Mouse (Mus musculus) intestine, embryonic 16.5 days (tissue): ENCODE measurements around the gene Pmel. TPM values are rescaled to one million over a fixed set of nuclear protein-coding genes. Genes with fewer than 3 reads are reported as not detected.
A peak's percentile ranks its signal among the peaks of the same experiment; 100 is the strongest.
"Not testable (repeated sequence)": the region's sequence is repeated elsewhere in the genome, so short reads cannot be mapped to it uniquely, and the experiment has no call there.

Experiments used
- ATAC-seq: fragments of 200-750 bp; cut with Nextera tagmentation; 2 replicates; pipeline ENCODE4 v1.8.0; 2017; ENCODE audit warnings: moderate TSS enrichment, moderate library complexity
- H3K27ac ChIP-seq: fragments of 300-500 bp; sonication (generic); 2 replicates; pipeline ENCODE4 v1.5.1; 2014; ENCODE audit warnings: mild to moderate bottlenecking, low read length
- H3K27me3 ChIP-seq: fragments of 300-500 bp; sonication (generic); replicated peaks from 2 replicates; pipeline ENCODE4 v1.6.1; 2014; ENCODE audit warnings: low read length, control low read depth, mixed read lengths; ENCODE audit not compliant: control insufficient read depth, insufficient read depth
- H3K36me3 ChIP-seq: fragments of 300-500 bp; sonication (generic); 2 replicates; pipeline ENCODE4 v1.6.1; 2014; ENCODE audit warnings: low read length, control low read depth; ENCODE audit not compliant: control insufficient read depth, insufficient read depth
- H3K4me1 ChIP-seq: fragments of 300-500 bp; sonication (generic); 2 replicates; pipeline ENCODE4 v1.6.1; 2014; ENCODE audit warnings: low read length, control low read depth, mixed read lengths; ENCODE audit not compliant: control insufficient read depth, insufficient read depth
- H3K4me2 ChIP-seq: fragments of 300-500 bp; sonication (generic); 2 replicates; pipeline ENCODE4 v1.6.1; 2014; ENCODE audit warnings: low read depth, low read length, control low read depth
- H3K4me3 ChIP-seq: fragments of 300-500 bp; sonication (generic); 2 replicates; pipeline ENCODE4 v1.5.1; 2014; ENCODE audit warnings: mild to moderate bottlenecking, low read length
- H3K9ac ChIP-seq: fragments of 300-500 bp; sonication (generic); 2 replicates; pipeline ENCODE4 v1.6.1; 2014; ENCODE audit warnings: low read depth, low read length
- H3K9me3 ChIP-seq: fragments of 300-500 bp; sonication (generic); 2 replicates; pipeline ENCODE4 v1.6.1; 2016; ENCODE audit warnings: low read length, control low read depth; ENCODE audit not compliant: control insufficient read depth
- WGBS: fragments of 180-500 bp; shearing (Covaris S2); extraction: QIAGEN DNeasy Blood & Tissue Kit; methylation state at CpG from one replicate; pipeline ENCODE4 v1.1.7; 2014; 5-methylcytosine and 5-hydroxymethylcytosine counted together
- polyA plus RNA-seq: library from polyadenylated mRNA; unstranded; fragments of >200 nt; fragmentation: Nextera tagmentation; extraction: Ambion mirVana; gene quantifications from 2 replicates; pipeline ENCODE4 v1.2.1, GENCODE M21; 2015

Pmel gene
- polyA plus RNA-seq, 1 experiment from 2014 or later = 1.5 TPM

DNA sequence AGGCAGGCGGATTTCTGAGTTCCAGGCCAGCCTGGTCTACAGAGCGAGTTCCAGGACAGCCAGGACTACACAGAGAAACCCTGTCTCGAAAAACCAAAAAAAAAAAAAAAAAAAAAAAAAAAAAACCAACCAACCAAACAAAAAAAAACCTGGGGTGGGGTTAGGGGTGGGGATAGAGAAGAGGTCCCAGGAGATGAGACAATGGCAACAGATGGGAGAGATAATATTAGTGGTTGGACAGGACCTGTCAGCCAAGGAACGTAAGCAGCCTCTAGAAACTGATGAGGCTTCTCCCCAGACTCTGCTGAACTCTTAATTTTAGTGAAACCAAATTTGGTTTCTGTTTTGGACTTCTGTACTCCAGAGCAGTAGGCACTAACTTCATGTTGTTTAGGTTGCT, 21.5 kb downstream of the Pmel start:
- H3K4me3 ChIP-seq, H3K4me2 ChIP-seq, H3K36me3 ChIP-seq, H3K4me1 ChIP-seq, H3K27ac ChIP-seq, H3K9ac ChIP-seq, H3K9me3 ChIP-seq, H3K27me3 ChIP-seq, ATAC-seq: not testable (repeated sequence)
- WGBS = 81% methylated on average over 3 of the region's 4 CpGs

DNA sequence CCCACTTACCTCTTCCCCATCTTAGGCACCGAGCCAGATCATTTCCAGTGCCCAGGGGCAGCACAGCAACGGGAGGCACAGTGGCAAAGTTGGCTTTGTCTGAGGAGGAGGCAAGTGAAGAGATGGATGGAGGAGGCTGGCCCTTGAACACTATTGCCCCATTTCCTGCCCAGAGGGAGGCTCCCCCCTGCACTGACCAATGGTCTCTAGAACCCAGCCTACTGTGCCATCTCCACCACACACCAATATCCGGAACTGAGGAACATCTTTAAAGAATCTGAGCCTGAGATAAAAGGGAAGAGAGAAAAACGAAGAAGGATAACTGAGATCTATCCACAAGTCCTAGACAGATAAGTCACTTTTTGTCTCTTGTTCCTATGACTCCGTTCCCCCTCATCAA, 24.1 kb downstream of the Pmel start:
- Histone ChIP-seq H3K4me1 (no peaks in the 10 kb centered on the region), H3K9ac (no peak overlapping the region), H3K36me3 (peaks cover 4% of the 10 kb centered on the region; the same call in 1 of the 2 replicates), H3K4me2 (no peak overlapping the region), H3K27ac (no peak overlapping the region), H3K4me3 (no peak overlapping the region), H3K9me3 (0 out of 2 replicates have a peak, but pooled peaks cover 3% of the 10 kb centered on the region), H3K27me3 (no peaks in the 10 kb centered on the region)
- 84% methylated on average over 5 of the region's 5 CpGs for WGBS
- no peak for ATAC-seq

DNA sequence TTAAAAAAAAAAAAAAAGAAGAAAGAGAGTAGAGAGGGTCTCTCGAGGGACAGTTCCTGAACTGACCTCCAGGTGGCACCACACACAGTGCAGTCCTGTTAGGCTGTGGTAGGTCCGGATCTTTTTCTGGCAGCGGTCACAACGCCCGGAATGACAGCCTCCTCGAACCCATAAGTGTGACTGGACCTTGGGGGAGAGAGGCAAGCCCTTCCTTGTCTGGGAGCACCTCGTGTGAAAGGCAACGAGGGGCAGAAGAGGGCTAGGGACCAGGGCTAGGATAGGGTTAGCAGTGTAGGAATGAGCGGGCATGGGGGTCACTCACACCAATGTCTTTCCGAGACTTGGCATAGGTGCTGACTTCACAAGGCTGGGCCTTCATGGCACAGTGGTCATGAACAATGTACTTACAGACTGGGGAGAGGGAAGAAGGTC, 27.0 kb downstream of the Pmel start:
- Histone ChIP-seq H3K9me3 (0 out of 2 replicates have a peak, but pooled peaks cover 4% of the 10 kb centered on the region), H3K4me2 (no peak overlapping the region), H3K4me1 (no peaks in the 10 kb centered on the region), H3K27me3 (no peaks in the 10 kb centered on the region), H3K4me3 (no peak overlapping the region), H3K9ac (no peak overlapping the region), H3K36me3 (peaks cover 11% of the 10 kb centered on the region; the same call in 1 of the 2 replicates), H3K27ac (no peak overlapping the region)
- 20% methylated on average over 10 of the region's 10 CpGs for WGBS
- peak; percentile 59 for ATAC-seq

DNA sequence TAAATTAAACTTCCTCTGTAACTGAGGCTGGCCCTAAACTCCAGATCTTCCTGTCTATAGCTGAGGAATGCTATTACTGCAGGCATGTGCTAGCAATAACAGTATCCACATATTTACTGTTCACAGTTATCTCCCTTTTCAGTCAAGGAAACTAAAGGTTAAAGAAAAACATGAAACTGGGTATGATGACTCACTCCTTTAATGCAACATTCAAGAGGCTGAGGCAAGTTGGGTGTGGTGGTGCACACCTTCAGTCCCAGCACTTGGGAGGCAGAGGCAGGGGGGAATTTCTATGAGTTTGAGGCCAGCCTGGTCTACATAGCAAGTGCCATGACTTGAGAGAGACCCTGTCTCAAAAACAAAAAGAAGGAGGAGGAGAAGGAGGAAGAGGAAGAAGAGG, 28.0 kb downstream of the Pmel start:
- Histone ChIP-seq H3K9ac (no peak overlapping the region), H3K9me3 (0 out of 2 replicates have a peak, but pooled peaks cover 4% of the 10 kb centered on the region), H3K27ac (no peak overlapping the region), H3K4me2 (no peak overlapping the region), H3K4me1 (no peaks in the 10 kb centered on the region), H3K4me3 (no peak overlapping the region), H3K27me3 (no peaks in the 10 kb centered on the region), H3K36me3 (peaks cover 11% of the 10 kb centered on the region; the same call in 1 of the 2 replicates)
- peak; percentile 67 for ATAC-seq

DNA sequence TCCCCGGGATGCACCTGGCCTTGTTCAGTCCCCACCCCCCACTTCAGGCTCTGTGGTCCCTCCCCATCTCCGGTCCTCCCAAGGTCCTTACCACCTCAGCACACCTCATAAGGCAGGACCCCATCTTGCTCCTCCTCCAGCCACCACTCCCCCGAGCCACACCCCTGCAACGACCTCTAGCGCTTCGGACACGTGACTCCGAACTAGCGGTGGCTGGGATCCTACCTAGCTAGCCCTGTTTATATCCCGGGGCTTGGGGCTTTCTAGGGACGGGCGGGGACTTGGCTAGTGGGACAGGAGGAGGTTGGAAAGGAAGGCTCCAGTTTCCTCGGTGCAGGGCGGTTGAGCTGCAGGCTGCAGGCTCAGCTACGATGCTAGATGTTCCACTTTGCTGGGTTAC, 33.4 kb downstream of the Pmel start:
- Histone ChIP-seq H3K9me3 (0 out of 2 replicates have a peak, but pooled peaks cover 4% of the 10 kb centered on the region), H3K27me3 (no peaks in the 10 kb centered on the region), H3K4me3 (peak overlapping the region; percentile 26; the same call in 1 of the 2 replicates), H3K9ac (peak overlapping the region; percentile 53; the same call in 1 of the 2 replicates), H3K4me2 (peak overlapping the region; percentile 44), H3K27ac (no peak overlapping the region), H3K4me1 (peaks cover 7% of the 10 kb centered on the region), H3K36me3 (peaks cover 11% of the 10 kb centered on the region; the same call in 1 of the 2 replicates)
- WGBS = 4% methylated on average over 15 of the region's 15 CpGs
- peak; percentile 63; the same call in 1 of the 2 replicates for ATAC-seq

DNA sequence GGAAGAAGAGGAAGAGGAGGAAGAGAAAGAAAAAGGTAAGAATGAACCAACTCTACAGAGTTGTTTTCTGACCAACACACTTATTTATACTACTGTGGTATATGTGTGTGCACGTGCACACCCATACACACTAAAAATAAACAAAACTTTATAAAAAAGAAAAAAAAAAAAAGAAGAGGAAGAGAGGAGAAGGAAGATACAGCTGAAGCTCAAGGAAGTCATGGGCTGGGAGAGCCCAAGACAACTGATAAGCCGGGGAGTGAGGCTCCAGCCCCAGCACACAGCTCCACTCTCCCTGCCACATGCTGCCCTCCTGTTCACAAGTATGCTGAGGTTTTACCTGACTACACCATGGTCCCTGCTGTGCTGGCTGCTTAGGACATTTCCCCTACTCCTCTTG, 36.3 kb downstream of the Pmel start:
- no peak overlapping the region for H3K4me2 ChIP-seq
- WGBS = 60% methylated on average over 2 of the region's 2 CpGs
- peaks cover 21% of the 10 kb centered on the region for H3K4me1 ChIP-seq
- ATAC-seq = no peak
- no peaks in the 10 kb centered on the region for H3K36me3 ChIP-seq
- no peaks in the 10 kb centered on the region for H3K9me3 ChIP-seq
- no peak overlapping the region for H3K27ac ChIP-seq
- H3K27me3 ChIP-seq = no peaks in the 10 kb centered on the region
- no peak overlapping the region for H3K4me3 ChIP-seq
- no peak overlapping the region for H3K9ac ChIP-seq

DNA sequence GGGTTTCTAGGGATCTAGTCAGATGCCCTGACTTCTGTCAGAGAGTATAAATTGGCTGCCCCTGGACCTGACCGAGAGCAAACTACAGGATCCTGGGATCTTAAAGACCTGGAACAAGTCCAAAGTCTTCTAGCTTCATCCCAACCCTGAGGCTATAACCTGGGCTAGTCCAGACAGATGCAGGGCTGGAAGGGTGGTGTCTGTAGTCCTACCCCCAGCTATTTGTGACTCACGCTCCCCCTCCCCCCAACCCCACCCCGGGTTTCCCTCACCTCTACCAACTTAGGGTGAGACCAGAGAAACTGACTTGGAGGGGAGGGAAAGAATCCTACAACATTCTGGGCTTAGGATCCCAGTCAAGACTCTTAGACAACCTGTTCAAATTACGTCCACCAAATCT, 38.6 kb downstream of the Pmel start:
- Histone ChIP-seq H3K27ac (no peak overlapping the region), H3K27me3 (no peaks in the 10 kb centered on the region), H3K9me3 (no peaks in the 10 kb centered on the region), H3K36me3 (no peaks in the 10 kb centered on the region), H3K4me2 (peak overlapping the region; percentile 94), H3K4me3 (peak overlapping the region; percentile 71; the same call in 1 of the 2 replicates), H3K9ac (no peak overlapping the region), H3K4me1 (peaks cover 19% of the 10 kb centered on the region)
- WGBS = 31% methylated on average over 4 of the region's 4 CpGs
- no peak for ATAC-seq

DNA sequence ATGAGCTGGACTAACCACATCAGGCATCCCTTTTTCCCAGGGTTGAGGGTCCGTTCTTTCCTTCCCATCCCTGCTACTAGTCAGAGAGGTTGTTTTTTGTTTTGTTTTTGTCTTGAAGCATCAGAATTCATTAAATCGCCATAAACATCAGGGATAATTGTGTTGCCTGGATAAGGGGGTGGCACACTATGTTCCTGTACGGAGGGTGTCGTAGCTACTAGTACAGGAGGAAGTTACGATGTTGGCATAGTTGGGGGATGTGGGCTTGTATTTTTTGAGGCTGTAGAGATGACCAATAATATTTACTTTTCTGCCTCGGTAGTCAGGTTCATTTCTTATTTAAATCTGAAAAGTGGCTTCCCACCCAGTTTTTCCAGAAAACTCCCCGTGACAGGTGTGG, 39.2 kb downstream of the Pmel start:
- 6% methylated on average over 7 of the region's 7 CpGs for WGBS
- no peak for ATAC-seq
- no peaks in the 10 kb centered on the region for H3K27me3 ChIP-seq
- H3K9ac ChIP-seq = peak overlapping the region; percentile 92
- no peaks in the 10 kb centered on the region for H3K9me3 ChIP-seq
- peak overlapping the region; percentile 94 for H3K4me2 ChIP-seq
- H3K36me3 ChIP-seq = no peaks in the 10 kb centered on the region
- peak overlapping the region; percentile 68; the same call in 1 of the 2 replicates for H3K27ac ChIP-seq
- peak overlapping the region; percentile 71 for H3K4me3 ChIP-seq
- peaks cover 18% of the 10 kb centered on the region for H3K4me1 ChIP-seq

DNA sequence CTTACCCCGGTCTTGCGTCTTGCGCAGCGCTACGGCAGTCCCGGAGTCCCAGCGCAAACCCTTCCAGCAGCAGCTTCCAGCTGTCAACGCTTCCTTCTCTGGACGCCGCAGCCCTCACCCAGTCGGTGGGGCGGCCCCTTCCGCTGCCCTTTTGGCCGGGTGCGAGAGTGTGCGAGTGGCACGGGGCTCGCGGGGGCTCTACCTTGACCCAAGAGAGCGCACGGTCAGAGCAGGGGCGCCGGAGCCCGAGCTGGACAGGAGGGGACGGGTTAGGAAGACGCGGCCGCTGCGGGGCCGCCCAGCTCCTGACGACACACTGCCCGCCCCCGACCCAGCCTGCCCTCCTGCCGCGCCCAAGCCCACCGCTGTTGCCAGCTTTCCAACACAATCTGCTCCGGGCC, 39.8 kb downstream of the Pmel start:
- H3K9me3 ChIP-seq = no peaks in the 10 kb centered on the region
- peak; percentile 26 for ATAC-seq
- no peaks in the 10 kb centered on the region for H3K27me3 ChIP-seq
- H3K9ac ChIP-seq = peak overlapping the region; percentile 92
- H3K4me1 ChIP-seq = peaks cover 18% of the 10 kb centered on the region
- no peaks in the 10 kb centered on the region for H3K36me3 ChIP-seq
- WGBS = under 1% methylated on average over 36 of the region's 37 CpGs
- peak overlapping the region; percentile 68 for H3K27ac ChIP-seq
- H3K4me3 ChIP-seq = peak overlapping the region; percentile 71
- H3K4me2 ChIP-seq = peak overlapping the region; percentile 94

DNA sequence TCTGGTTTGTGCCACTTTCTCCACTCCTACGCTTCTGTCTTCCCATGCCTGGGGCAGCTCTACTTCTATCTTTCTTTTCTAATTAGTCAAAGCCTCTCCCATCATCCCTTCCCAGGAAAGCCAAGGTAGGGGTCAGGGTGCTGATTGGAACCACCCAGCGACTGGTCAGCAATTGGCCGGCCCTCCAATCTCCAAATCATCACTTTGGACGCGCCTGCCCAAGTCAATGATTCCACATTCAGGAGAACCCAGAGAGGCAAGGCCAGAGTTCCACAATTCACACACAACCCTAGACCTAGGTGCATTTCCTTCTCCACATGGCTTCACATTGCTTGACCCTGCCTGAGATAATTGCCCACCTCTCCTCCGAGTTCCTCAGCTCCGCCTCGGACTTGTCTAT, 40.2 kb downstream of the Pmel start:
- H3K9ac ChIP-seq = peak overlapping the region; percentile 92
- no peaks in the 10 kb centered on the region for H3K36me3 ChIP-seq
- WGBS = 25% methylated on average over 8 of the region's 8 CpGs
- H3K27ac ChIP-seq = peak overlapping the region; percentile 68
- H3K4me2 ChIP-seq = peak overlapping the region; percentile 94
- no peaks in the 10 kb centered on the region for H3K9me3 ChIP-seq
- H3K4me1 ChIP-seq = peaks cover 18% of the 10 kb centered on the region
- H3K4me3 ChIP-seq = peak overlapping the region; percentile 71
- ATAC-seq = no peak
- no peaks in the 10 kb centered on the region for H3K27me3 ChIP-seq
